16 mouse cellular contexts compared by ENCODE assay signal in genomic region chr16:37583306-37583705, GRCm38 (mm10). TPM values are rescaled to one million over a fixed set of nuclear protein-coding genes. Genes with fewer than 3 reads are reported as not detected.
DNase-seq lines count a peak whose midpoint lies in the region; ATAC-seq and TF ChIP-seq lines count a peak whose summit lies in the region.
"Had no signal": no experiment of that assay in that cellular context is flagged by ENCODE, and none has a peak within 500 bp of the region (broad histone marks: within the 10 kb centered on the region; RNA-seq: fewer than 3 reads in every experiment).

No protein-coding gene starts in this region.

- peaks cover 19% of the 10 kb centered on the region for H3K4me1 ChIP-seq in liver, adult 2 months (ENCODE audit: control insufficient read depth, insufficient read depth, low read length)
- H3K4me1 ChIP-seq in liver, embryonic 11.5 days (replicated peaks; ENCODE audit: control insufficient read depth, insufficient read depth, low read length), result no peaks in the 10 kb centered on the region
- H3K4me1 ChIP-seq in forebrain, embryonic 15.5 days, result peaks cover 24% of the 10 kb centered on the region
- peaks cover 7% of the 10 kb centered on the region for H3K4me1 ChIP-seq in kidney, postnatal 0 days (replicated peaks; ENCODE audit: insufficient read depth, low read length)
- peaks cover 4% of the 10 kb centered on the region for H3K4me1 ChIP-seq in neural tube, embryonic 14.5 days (ENCODE audit: control insufficient read depth, insufficient read depth, low read length)

- 29% methylated on average over 3 of the region's 3 CpGs for WGBS in liver, adult 2 months
- WGBS in liver, embryonic 11.5 days, result 87% methylated on average over 3 of the region's 3 CpGs
- 69% methylated on average over 3 of the region's 3 CpGs for WGBS in forebrain, embryonic 15.5 days
- WGBS in kidney, postnatal 0 days, result 90% methylated on average over 3 of the region's 3 CpGs
- WGBS in neural tube, embryonic 14.5 days, result 72% methylated on average over 3 of the region's 3 CpGs

- H3K4me2 ChIP-seq in liver, embryonic 11.5 days, result no peak overlapping the region
- no peak overlapping the region for H3K4me2 ChIP-seq in forebrain, embryonic 15.5 days (replicated peaks)
- no peak overlapping the region for H3K4me2 ChIP-seq in kidney, postnatal 0 days (ENCODE audit: low read length)
- H3K4me2 ChIP-seq in neural tube, embryonic 14.5 days (ENCODE audit: low read depth, low read length), result peak overlapping the region; percentile 45; the same call in 1 of the 2 replicates

- peak overlapping the region; percentile 99 for H3K27ac ChIP-seq in liver, adult 2 months (replicated peaks; ENCODE audit: insufficient read depth, low read depth, low read length)
- H3K27ac ChIP-seq in liver, embryonic 11.5 days (ENCODE audit: low read depth, low read length), result no peak overlapping the region
- peak overlapping the region; percentile 87; the same call in 1 of the 2 replicates for H3K27ac ChIP-seq in forebrain, embryonic 15.5 days (replicated peaks)
- H3K27ac ChIP-seq in kidney, postnatal 0 days, result peak overlapping the region; percentile 85
- H3K27ac ChIP-seq in neural tube, embryonic 14.5 days (ENCODE audit: low read depth, low read length), result peak overlapping the region; percentile 92
- H3K27ac ChIP-seq: lung, embryonic 15.5 days; stomach, postnatal 0 days had no signal

- H3K9me3 ChIP-seq in liver, embryonic 11.5 days (ENCODE audit: control insufficient read depth, low read length), result no peaks in the 10 kb centered on the region
- no peaks in the 10 kb centered on the region for H3K9me3 ChIP-seq in forebrain, embryonic 15.5 days
- no peaks in the 10 kb centered on the region for H3K9me3 ChIP-seq in kidney, postnatal 0 days (replicated peaks; ENCODE audit: low read length)
- H3K9me3 ChIP-seq in neural tube, embryonic 14.5 days (ENCODE audit: control insufficient read depth, low read length), result no peaks in the 10 kb centered on the region
- H3K9me3 ChIP-seq: lung, embryonic 15.5 days; megakaryocyte, embryonic 14.5 days had no signal

- peaks cover 20% of the 10 kb centered on the region; the same call in 1 of the 2 replicates for H3K79me2 ChIP-seq in liver, adult 2 months (ENCODE audit: control insufficient read depth, insufficient read depth, low read length)

- peak overlapping the region; percentile 88 for H3K4me3 ChIP-seq in liver, adult 2 months (ENCODE audit: insufficient read depth, low read depth, low read length)
- H3K4me3 ChIP-seq in liver, embryonic 11.5 days (ENCODE audit: low read depth, low read length), result no peak overlapping the region
- no peak overlapping the region for H3K4me3 ChIP-seq in forebrain, embryonic 15.5 days
- H3K4me3 ChIP-seq in kidney, postnatal 0 days (replicated peaks; ENCODE audit: low read depth, low read length), result no peak overlapping the region
- H3K4me3 ChIP-seq in neural tube, embryonic 14.5 days (ENCODE audit: low read depth, low read length), result no peak overlapping the region

- DNase-seq in liver, adult 2 months (ENCODE audit: extremely low read depth, low read depth, low spot score), result peak; percentile 87
- no peak for DNase-seq in liver, embryonic 11.5 days (ENCODE audit: low spot score)
- DNase-seq in kidney, postnatal 0 days (ENCODE audit: low spot score), result peak; percentile 11
- no peak for DNase-seq in heart, adult 9 months (ENCODE audit: low spot score in 2 of 2)
- DNase-seq in frontal cortex, postnatal 25 days (ENCODE audit: low spot score in 2 of 2), result no peak
- DNase-seq: gastrocnemius, postnatal 14 days; heart, postnatal 10 days had no signal

- TF ChIP-seq POLR2A in liver, adult 2 months (IDR thresholded peaks at IDR 0.05; ENCODE audit: extremely low read depth, insufficient read depth, low read length), result no peak

- ATAC-seq in liver, embryonic 11.5 days (replicated peaks; ENCODE audit: low FRiP score), result no peak
- ATAC-seq in forebrain, embryonic 15.5 days (replicated peaks), result no peak
- ATAC-seq in kidney, postnatal 0 days (replicated peaks; ENCODE audit: low FRiP score, low read depth), result no peak; the same call in 1 of the 2 replicates
- no peak for ATAC-seq in neural tube, embryonic 14.5 days (ENCODE audit: low read depth)
- no peak for ATAC-seq in cerebellum, adult (ENCODE audit: insufficient number of reproducible peaks, low FRiP score, low TSS enrichment)
- ATAC-seq: Patski had no signal

- TF ChIP-seq CTCF in liver, adult 2 months (IDR thresholded peaks at IDR 0.05; ENCODE audit: low read depth, low read length), result no peak
- TF ChIP-seq CTCF in kidney, postnatal 0 days (IDR thresholded peaks at IDR 0.05; ENCODE audit: low read depth), result no peak

- H3K9ac ChIP-seq in liver, adult 2 months (ENCODE audit: low read depth, low read length), result peak overlapping the region; percentile 74
- no peak overlapping the region for H3K9ac ChIP-seq in liver, embryonic 11.5 days (ENCODE audit: low read depth, low read length)
- no peak overlapping the region for H3K9ac ChIP-seq in forebrain, embryonic 15.5 days (replicated peaks)
- no peak overlapping the region for H3K9ac ChIP-seq in kidney, postnatal 0 days (ENCODE audit: low read depth, low read length)
- H3K9ac ChIP-seq in neural tube, embryonic 14.5 days (replicated peaks; ENCODE audit: low read depth, low read length), result no peak overlapping the region
- H3K9ac ChIP-seq: lung, embryonic 15.5 days had no signal

- no peaks in the 10 kb centered on the region for H3K27me3 ChIP-seq in liver, adult 2 months (ENCODE audit: control insufficient read depth, insufficient read depth, low read length)
- H3K27me3 ChIP-seq in liver, embryonic 11.5 days (replicated peaks; ENCODE audit: control insufficient read depth, insufficient read depth, low read length), result no peaks in the 10 kb centered on the region
- no peaks in the 10 kb centered on the region for H3K27me3 ChIP-seq in forebrain, embryonic 15.5 days
- no peaks in the 10 kb centered on the region for H3K27me3 ChIP-seq in kidney, postnatal 0 days (ENCODE audit: insufficient read depth, low read length)
- no peaks in the 10 kb centered on the region for H3K27me3 ChIP-seq in neural tube, embryonic 14.5 days (ENCODE audit: control insufficient read depth, insufficient read depth, low read length)
- H3K27me3 ChIP-seq: Patski had no signal

- peaks cover 28% of the 10 kb centered on the region for H3K36me3 ChIP-seq in liver, adult 2 months (ENCODE audit: control insufficient read depth, insufficient read depth, low read length)
- H3K36me3 ChIP-seq in liver, embryonic 11.5 days (ENCODE audit: control insufficient read depth, insufficient read depth, low read length), result no peaks in the 10 kb centered on the region
- H3K36me3 ChIP-seq in forebrain, embryonic 15.5 days, result no peaks in the 10 kb centered on the region
- no peaks in the 10 kb centered on the region for H3K36me3 ChIP-seq in kidney, postnatal 0 days (ENCODE audit: insufficient read depth, low read length)
- H3K36me3 ChIP-seq in neural tube, embryonic 14.5 days (ENCODE audit: control insufficient read depth, insufficient read depth, low read length), result no peaks in the 10 kb centered on the region
- H3K36me3 ChIP-seq: lung, embryonic 15.5 days had no signal

RNA-seq across cellular contexts. Expression of gene Hgd, which starts 3.4 kb away (rescaled TPM):
- total RNA-seq in liver, adult 2 months (2014; rRNA removed), result 871 and 874 TPM in 2 replicates
- 457 and 554 TPM in 2 replicates for polyA plus RNA-seq in liver, adult 2 months (2012; rRNA removed)
- 13.6 and 13.7 TPM in 2 replicates for polyA plus RNA-seq in liver, embryonic 11.5 days (2014; fragmentation: Nextera tagmentation; extraction: Ambion mirVana)
- polyA plus RNA-seq in forebrain, embryonic 15.5 days (2015; fragmentation: Nextera tagmentation; extraction: Ambion mirVana), result 0.24 TPM in 1 of 2 replicates, not detected in the other
- 43.6 and 51.7 TPM in 2 replicates for polyA plus RNA-seq in kidney, postnatal 0 days (2015; fragmentation: Nextera tagmentation; extraction: Ambion mirVana)
- not detected in 2 replicates for polyA plus RNA-seq in neural tube, embryonic 14.5 days (2014; fragmentation: Nextera tagmentation; extraction: Ambion mirVana)
- total RNA-seq: gastrocnemius, postnatal 14 days; left cerebral cortex, postnatal 25 days had no signal
- polyA plus RNA-seq: large intestine, adult 2 months had no signal

RNA-seq across cellular contexts. Expression of gene Rabl3, which starts 43.6 kb away (rescaled TPM):
- 10.4 and 10.7 TPM in 2 replicates for total RNA-seq in liver, adult 2 months (2014; rRNA removed)
- polyA plus RNA-seq in liver, adult 2 months (2012; rRNA removed), result 2.8 and 3.5 TPM in 2 replicates
- polyA plus RNA-seq in liver, embryonic 11.5 days (2014; fragmentation: Nextera tagmentation; extraction: Ambion mirVana), result 29.6 and 33.5 TPM in 2 replicates
- polyA plus RNA-seq in forebrain, embryonic 15.5 days (2015; fragmentation: Nextera tagmentation; extraction: Ambion mirVana), result 17.7 and 18.1 TPM in 2 replicates
- polyA plus RNA-seq in kidney, postnatal 0 days (2015; fragmentation: Nextera tagmentation; extraction: Ambion mirVana), result 20.7 and 21.4 TPM in 2 replicates
- polyA plus RNA-seq in neural tube, embryonic 14.5 days (2014; fragmentation: Nextera tagmentation; extraction: Ambion mirVana), result 16.3 and 21.5 TPM in 2 replicates

RNA-seq across cellular contexts. Expression of gene Gtf2e1, which starts 43.7 kb away (rescaled TPM):
- total RNA-seq in liver, adult 2 months (2014; rRNA removed), result 7.2 and 8.3 TPM in 2 replicates
- 5.0 and 5.5 TPM in 2 replicates for polyA plus RNA-seq in liver, adult 2 months (2012; rRNA removed)
- 29.2 and 34.0 TPM in 2 replicates for polyA plus RNA-seq in liver, embryonic 11.5 days (2014; fragmentation: Nextera tagmentation; extraction: Ambion mirVana)
- 39.0 and 40.3 TPM in 2 replicates for polyA plus RNA-seq in forebrain, embryonic 15.5 days (2015; fragmentation: Nextera tagmentation; extraction: Ambion mirVana)
- polyA plus RNA-seq in kidney, postnatal 0 days (2015; fragmentation: Nextera tagmentation; extraction: Ambion mirVana), result 17.9 TPM in 2 replicates
- polyA plus RNA-seq in neural tube, embryonic 14.5 days (2014; fragmentation: Nextera tagmentation; extraction: Ambion mirVana), result 23.5 and 30.1 TPM in 2 replicates

Comparison
In these comparisons a context has a peak if more than half of its experiments do, and no peak if none do; other contexts are left out.
1. DNase-seq: peak in liver, adult 2 months (single experiment) and kidney, postnatal 0 days (single experiment); none in liver, embryonic 11.5 days (single experiment), heart, adult 9 months (0 of 2) and frontal cortex, postnatal 25 days (0 of 2).
2. RNA of gene Hgd, which starts 3.4 kb away (polyA plus RNA-seq): 457 to 554 TPM in liver, adult 2 months, 43.6 to 51.7 TPM in kidney, postnatal 0 days and 13.6 to 13.7 TPM in liver, embryonic 11.5 days; 0.24 TPM in forebrain, embryonic 15.5 days and not detected in neural tube, embryonic 14.5 days; every median in the first group is over 10 times any median in the second.